Mouse (Mus musculus): ENCODE data around the gene Zscan4f. TPM values are rescaled to one million over a fixed set of nuclear protein-coding genes. Genes with fewer than 3 reads are reported as not detected.
"Not testable (repeated sequence)": the region's sequence is repeated elsewhere in the genome, so short reads cannot be mapped to it uniquely, and the experiment has no call there.

The Zscan4f gene
- not detected in 2 replicates for polyA plus RNA-seq (2015; fragmentation: Nextera tagmentation; extraction: Ambion mirVana)

DNA sequence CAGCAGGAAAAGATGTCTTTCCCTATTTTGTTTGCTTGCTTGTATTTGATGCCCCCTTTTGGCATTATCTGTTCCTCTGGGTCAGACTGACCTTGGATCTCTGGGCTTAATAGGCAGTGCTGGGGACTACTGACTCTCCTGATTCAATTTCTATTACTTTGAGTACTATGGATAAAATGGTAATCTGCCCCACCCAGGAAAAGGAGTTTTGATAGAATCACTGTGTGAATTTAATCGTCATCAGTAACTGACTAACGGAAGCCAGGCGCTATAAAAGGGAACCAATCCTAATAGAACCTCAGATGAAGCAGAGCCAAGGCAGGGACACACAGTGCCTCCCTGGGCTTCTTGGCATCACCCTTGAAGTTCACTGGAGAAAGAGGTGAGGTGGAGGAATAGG is at the start of gene Zscan4f:
Gene Zscan4f (plus strand): TSS at position 301 of the 400 bp plus-strand sequence.
- H3K9me3 ChIP-seq (replicated peaks); H3K27me3 ChIP-seq; ATAC-seq (replicated peaks; ENCODE audit: low FRiP score); H3K4me1 ChIP-seq; H3K9ac ChIP-seq; H3K4me2 ChIP-seq; H3K36me3 ChIP-seq; H3K27ac ChIP-seq; H3K4me3 ChIP-seq (replicated peaks): not testable (repeated sequence)
- WGBS: 95% methylated on average over 3 of the region's 3 CpGs

DNA sequence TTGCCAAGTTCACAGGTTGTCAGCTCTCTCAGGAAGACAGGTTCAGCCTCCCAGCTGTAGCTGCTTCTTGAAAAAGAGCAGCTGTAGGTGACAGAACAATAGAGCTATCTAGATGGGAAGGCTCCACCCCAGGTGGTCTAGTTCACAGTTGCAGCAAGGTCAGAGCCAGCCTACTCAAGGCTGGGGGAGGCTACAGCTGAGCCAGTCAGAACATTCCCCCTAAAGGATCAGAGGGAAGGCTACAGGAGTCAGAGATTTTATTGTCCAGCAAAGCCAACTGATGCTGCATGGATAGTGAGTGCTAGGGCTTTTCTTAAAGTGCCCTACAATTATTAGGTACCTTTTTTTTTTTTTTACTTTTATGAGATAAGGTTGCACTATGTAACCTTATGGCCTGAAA is 13.1 kb upstream of the Zscan4f start:
- not testable (repeated sequence) for H3K4me1 ChIP-seq; ATAC-seq (replicated peaks; ENCODE audit: low FRiP score); H3K27me3 ChIP-seq; H3K27ac ChIP-seq; H3K4me2 ChIP-seq; H3K36me3 ChIP-seq; H3K9me3 ChIP-seq (replicated peaks); H3K9ac ChIP-seq; H3K4me3 ChIP-seq (replicated peaks)

Small RNAs within 50 kb of the gene (microRNA-seq; reads per million reads assigned to microRNA genes)
- gene Gm23087: not detected

Other genes starting within 250 kb of the Zscan4f start
- gene Zscan4d, start 231.8 kb upstream of the Zscan4f start, polyA plus RNA-seq (2015; fragmentation: Nextera tagmentation; extraction: Ambion mirVana): not detected in 2 replicates
- not detected in 2 replicates for gene Zscan4e, start 87.2 kb upstream of the Zscan4f start, polyA plus RNA-seq (2015; fragmentation: Nextera tagmentation; extraction: Ambion mirVana)
- not detected in 2 replicates for gene Zscan4-ps2, start 116.4 kb downstream of the Zscan4f start, polyA plus RNA-seq (2015; fragmentation: Nextera tagmentation; extraction: Ambion mirVana)
- not detected in 2 replicates for gene Zscan4-ps3, start 211.4 kb downstream of the Zscan4f start, polyA plus RNA-seq (2015; fragmentation: Nextera tagmentation; extraction: Ambion mirVana)

Measured in kidney, embryonic 15.5 days (tissue).